Mouse (Mus musculus): ENCODE results near the gene Tenm3. TPM values are rescaled to one million over a fixed set of nuclear protein-coding genes. Genes with fewer than 3 reads are reported as not detected.

The Tenm3 gene
- total and polyA plus RNA-seq, 2 experiments from 2014 or later = 25.0 to 160 TPM

GRCm38 (mm10) chr8:48437523-48438207 is 406.1 kb downstream of the Tenm3 start:
- Histone ChIP-seq H3K27me3 (ENCODE audit: insufficient read depth, low read length) (no peaks in the 10 kb centered on the region), H3K36me3 (ENCODE audit: insufficient read depth, low read length) (no peaks in the 10 kb centered on the region), H3K27ac (ENCODE audit: low read depth, low read length) (no peak overlapping the region), H3K4me2 (ENCODE audit: low read depth, low read length, poor library complexity, severe bottlenecking) (peak overlapping the region; percentile 22), H3K9ac (replicated peaks; ENCODE audit: low read length, poor library complexity, severe bottlenecking) (no peak overlapping the region), H3K4me1 (ENCODE audit: insufficient read depth, low read length) (peaks cover 3% of the 10 kb centered on the region; the same call in 1 of the 2 replicates), H3K9me3 (ENCODE audit: low read length) (no peaks in the 10 kb centered on the region), H3K4me3 (ENCODE audit: low read depth, low read length) (no peak overlapping the region)
- ATAC-seq (ENCODE audit: low FRiP score) (no peak), DNase-seq (ENCODE audit: low spot score) (no peak)
- no peak for TF ChIP-seq CTCF (IDR thresholded peaks at IDR 0.05)
- 21% methylated on average over 16 of the region's 16 CpGs for WGBS

DNA sequence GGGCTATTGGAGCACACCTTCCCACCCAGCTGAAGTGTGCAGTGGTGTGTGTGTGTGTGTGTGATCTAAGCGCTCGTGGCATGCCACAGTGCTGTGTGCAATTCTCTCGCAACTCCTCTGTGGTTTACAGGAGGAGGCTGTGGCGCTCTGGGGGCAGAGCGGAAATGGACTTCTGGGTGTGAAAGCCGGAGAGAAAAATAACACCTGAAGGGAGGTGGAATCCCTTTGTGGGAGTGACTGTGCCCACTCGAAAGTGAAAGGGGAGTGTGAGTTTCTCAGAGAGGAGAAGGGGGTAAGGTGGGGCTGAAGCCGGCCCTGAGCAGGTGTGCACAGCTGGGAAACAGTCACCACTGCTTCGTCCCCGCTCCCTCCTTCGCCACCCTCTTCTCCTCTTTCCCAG is 418.6 kb downstream of the Tenm3 start:
- Histone ChIP-seq H3K4me3 (ENCODE audit: low read depth, low read length) (no peak overlapping the region), H3K27me3 (ENCODE audit: insufficient read depth, low read length) (no peaks in the 10 kb centered on the region), H3K4me2 (ENCODE audit: low read depth, low read length, poor library complexity, severe bottlenecking) (no peak overlapping the region), H3K36me3 (ENCODE audit: insufficient read depth, low read length) (no peaks in the 10 kb centered on the region), H3K9ac (replicated peaks; ENCODE audit: low read length, poor library complexity, severe bottlenecking) (no peak overlapping the region), H3K9me3 (ENCODE audit: low read length) (no peaks in the 10 kb centered on the region), H3K27ac (ENCODE audit: low read depth, low read length) (no peak overlapping the region), H3K4me1 (ENCODE audit: insufficient read depth, low read length) (no peaks in the 10 kb centered on the region)
- no peak for DNase-seq (ENCODE audit: low spot score)
- TF ChIP-seq CTCF (IDR thresholded peaks at IDR 0.05) = no peak
- WGBS = 91% methylated on average over 11 of the region's 11 CpGs
- no peak for ATAC-seq (ENCODE audit: low FRiP score)

- 50% methylated on average over 11 of the region's 11 CpGs for WGBS
- no peaks in the 10 kb centered on the region for H3K27me3 ChIP-seq (ENCODE audit: insufficient read depth, low read length)
- no peak for ATAC-seq (ENCODE audit: low FRiP score)
Measured at GRCm38 (mm10) chr8:48417714-48418113, 426.0 kb downstream of the Tenm3 start.

GRCm38 (mm10) chr8:48410916-48411315 is 432.8 kb downstream of the Tenm3 start:
- no peak for DNase-seq (ENCODE audit: low spot score)
- no peak overlapping the region for H3K4me2 ChIP-seq (ENCODE audit: low read depth, low read length, poor library complexity, severe bottlenecking)
- H3K36me3 ChIP-seq (ENCODE audit: insufficient read depth, low read length) = no peaks in the 10 kb centered on the region
- no peak for TF ChIP-seq CTCF (IDR thresholded peaks at IDR 0.05)
- no peaks in the 10 kb centered on the region for H3K9me3 ChIP-seq (ENCODE audit: low read length)
- H3K4me1 ChIP-seq (ENCODE audit: insufficient read depth, low read length) = no peaks in the 10 kb centered on the region
- H3K27me3 ChIP-seq (ENCODE audit: insufficient read depth, low read length) = no peaks in the 10 kb centered on the region
- H3K4me3 ChIP-seq (ENCODE audit: low read depth, low read length) = no peak overlapping the region
- ATAC-seq (ENCODE audit: low FRiP score) = no peak
- H3K9ac ChIP-seq (replicated peaks; ENCODE audit: low read length, poor library complexity, severe bottlenecking) = no peak overlapping the region
- WGBS = 99% methylated on average over 8 of the region's 8 CpGs
- no peak overlapping the region for H3K27ac ChIP-seq (ENCODE audit: low read depth, low read length)

More at GRCm38 (mm10) chr8:48417714-48418113, 426.0 kb downstream of the Tenm3 start:
- no peaks in the 10 kb centered on the region for H3K4me1 ChIP-seq (ENCODE audit: insufficient read depth, low read length)
- no peak overlapping the region for H3K9ac ChIP-seq (replicated peaks; ENCODE audit: low read length, poor library complexity, severe bottlenecking)
- H3K27ac ChIP-seq (ENCODE audit: low read depth, low read length) = no peak overlapping the region
- H3K4me3 ChIP-seq (ENCODE audit: low read depth, low read length) = no peak overlapping the region
- H3K36me3 ChIP-seq (ENCODE audit: insufficient read depth, low read length) = 0 out of 2 replicates have a peak, but pooled peaks cover 2% of the 10 kb centered on the region
- H3K4me2 ChIP-seq (ENCODE audit: low read depth, low read length, poor library complexity, severe bottlenecking) = no peak overlapping the region
- DNase-seq (ENCODE audit: low spot score) = peak; percentile 54
- H3K9me3 ChIP-seq (ENCODE audit: low read length) = no peaks in the 10 kb centered on the region
- no peak for TF ChIP-seq CTCF (IDR thresholded peaks at IDR 0.05)

GRCm38 (mm10) chr8:48400572-48400972 is 443.2 kb downstream of the Tenm3 start:
- Histone ChIP-seq H3K9ac (replicated peaks; ENCODE audit: low read length, poor library complexity, severe bottlenecking) (no peak overlapping the region), H3K4me2 (ENCODE audit: low read depth, low read length, poor library complexity, severe bottlenecking) (peak overlapping the region; percentile 32), H3K4me1 (ENCODE audit: insufficient read depth, low read length) (no peaks in the 10 kb centered on the region), H3K27me3 (ENCODE audit: insufficient read depth, low read length) (no peaks in the 10 kb centered on the region), H3K9me3 (ENCODE audit: low read length) (no peaks in the 10 kb centered on the region), H3K27ac (ENCODE audit: low read depth, low read length) (no peak overlapping the region), H3K4me3 (ENCODE audit: low read depth, low read length) (no peak overlapping the region), H3K36me3 (ENCODE audit: insufficient read depth, low read length) (no peaks in the 10 kb centered on the region)
- DNase-seq (ENCODE audit: low spot score) (peak; percentile 42), ATAC-seq (ENCODE audit: low FRiP score) (0 out of 2 replicates have a peak, but pooled peaks have one; percentile 31)
- no peak for TF ChIP-seq CTCF (IDR thresholded peaks at IDR 0.05)
- WGBS = 22% methylated on average over 12 of the region's 12 CpGs

- no peak overlapping the region for H3K4me2 ChIP-seq (ENCODE audit: low read depth, low read length, poor library complexity, severe bottlenecking)
Measured at GRCm38 (mm10) chr8:48385833-48386232, 457.9 kb downstream of the Tenm3 start.

More at GRCm38 (mm10) chr8:48385833-48386232, 457.9 kb downstream of the Tenm3 start:
- H3K27ac ChIP-seq (ENCODE audit: low read depth, low read length) = 0 out of 2 replicates have a peak overlapping the region, but pooled peaks have one; percentile 12
- H3K9ac ChIP-seq (replicated peaks; ENCODE audit: low read length, poor library complexity, severe bottlenecking) = no peak overlapping the region
- H3K4me3 ChIP-seq (ENCODE audit: low read depth, low read length) = no peak overlapping the region
- H3K36me3 ChIP-seq (ENCODE audit: insufficient read depth, low read length) = no peaks in the 10 kb centered on the region
- DNase-seq (ENCODE audit: low spot score) = no peak
- no peak for ATAC-seq (ENCODE audit: low FRiP score)
- WGBS = 59% methylated on average over 10 of the region's 10 CpGs
- no peak for TF ChIP-seq CTCF (IDR thresholded peaks at IDR 0.05)
- H3K4me1 ChIP-seq (ENCODE audit: insufficient read depth, low read length) = no peaks in the 10 kb centered on the region; the same call in 1 of the 2 replicates
- H3K9me3 ChIP-seq (ENCODE audit: low read length) = no peaks in the 10 kb centered on the region
- H3K27me3 ChIP-seq (ENCODE audit: insufficient read depth, low read length) = no peaks in the 10 kb centered on the region
